ENCODE assay signal across 11 mouse cellular contexts in genomic region chr9:113793966-113794365, GRCm38 (mm10). TPM values are rescaled to one million over a fixed set of nuclear protein-coding genes. Genes with fewer than 3 reads are reported as not detected.
DNase-seq lines count a peak whose midpoint lies in the region; ATAC-seq and TF ChIP-seq lines count a peak whose summit lies in the region.
"Had no signal": no experiment of that assay in that cellular context is flagged by ENCODE, and none has a peak within 500 bp of the region (broad histone marks: within the 10 kb centered on the region; RNA-seq: fewer than 3 reads in every experiment).

No protein-coding gene starts in this region.

- peak overlapping the region; percentile 14; the same call in 1 of the 2 replicates for H3K4me3 ChIP-seq in heart, embryonic 15.5 days
- H3K4me3 ChIP-seq in bone marrow macrophage, adult 2 months (ENCODE audit: insufficient read depth, low read length) = peak overlapping the region; percentile 51
- H3K4me3 ChIP-seq in embryonic facial prominence, embryonic 15.5 days (replicated peaks) = no peak overlapping the region
- H3K4me3 ChIP-seq in limb, embryonic 13.5 days = no peak overlapping the region
- H3K4me3 ChIP-seq: myocyte had no signal

- H3K9me3 ChIP-seq in heart, embryonic 15.5 days (replicated peaks) = no peaks in the 10 kb centered on the region
- H3K9me3 ChIP-seq in embryonic facial prominence, embryonic 15.5 days (replicated peaks) = no peaks in the 10 kb centered on the region
- no peaks in the 10 kb centered on the region for H3K9me3 ChIP-seq in limb, embryonic 13.5 days
- H3K9me3 ChIP-seq: liver, embryonic 13.5 days had no signal

- H3K4me2 ChIP-seq in heart, embryonic 15.5 days = peak overlapping the region; percentile 66
- H3K4me2 ChIP-seq in embryonic facial prominence, embryonic 15.5 days (replicated peaks) = peak overlapping the region; percentile 54; the same call in 1 of the 2 replicates
- H3K4me2 ChIP-seq in limb, embryonic 13.5 days (replicated peaks) = peak overlapping the region; percentile 45

- H3K36me3 ChIP-seq in heart, embryonic 15.5 days = no peaks in the 10 kb centered on the region
- H3K36me3 ChIP-seq in embryonic facial prominence, embryonic 15.5 days = no peaks in the 10 kb centered on the region
- H3K36me3 ChIP-seq in limb, embryonic 13.5 days = no peaks in the 10 kb centered on the region
- H3K36me3 ChIP-seq: liver, embryonic 13.5 days had no signal

- H3K27me3 ChIP-seq in heart, embryonic 15.5 days = no peaks in the 10 kb centered on the region
- no peaks in the 10 kb centered on the region for H3K27me3 ChIP-seq in embryonic facial prominence, embryonic 15.5 days
- H3K27me3 ChIP-seq in limb, embryonic 13.5 days = no peaks in the 10 kb centered on the region
- H3K27me3 ChIP-seq: liver, embryonic 13.5 days had no signal

- WGBS in heart, embryonic 15.5 days = 77% methylated on average over 2 of the region's 2 CpGs
- 84% methylated on average over 2 of the region's 2 CpGs for WGBS in embryonic facial prominence, embryonic 15.5 days
- WGBS in limb, embryonic 13.5 days = 92% methylated on average over 2 of the region's 2 CpGs

- no peak overlapping the region for H3K27ac ChIP-seq in heart, embryonic 15.5 days
- no peak overlapping the region for H3K27ac ChIP-seq in bone marrow macrophage, adult 2 months (ENCODE audit: insufficient read depth, low read depth, low read length)
- H3K27ac ChIP-seq in embryonic facial prominence, embryonic 15.5 days (replicated peaks) = no peak overlapping the region
- no peak overlapping the region for H3K27ac ChIP-seq in limb, embryonic 13.5 days
- H3K27ac ChIP-seq: liver, embryonic 13.5 days had no signal

- intact Hi-C loops in heart, postnatal 14 days (cut with DNase I) = loop anchor here (5.0 kb wide), 1 partner anchor 47 kb away; no protein-coding TSS in a partner anchor
- intact Hi-C loops in gastrocnemius, postnatal 36 days (cut with DNase I) = no loop called here

- ATAC-seq in heart, embryonic 15.5 days (replicated peaks; ENCODE audit: insufficient number of reproducible peaks, insufficient read depth, low FRiP score, low read depth) = no peak
- ATAC-seq in embryonic facial prominence, embryonic 15.5 days (ENCODE audit: insufficient number of reproducible peaks, low FRiP score, low TSS enrichment, low read depth) = no peak
- ATAC-seq in limb, embryonic 13.5 days (ENCODE audit: low FRiP score, low read depth) = no peak

- H3K9ac ChIP-seq in heart, embryonic 15.5 days = no peak overlapping the region
- no peak overlapping the region for H3K9ac ChIP-seq in embryonic facial prominence, embryonic 15.5 days
- no peak overlapping the region for H3K9ac ChIP-seq in limb, embryonic 13.5 days

- no peak for TF ChIP-seq POLR2A in bone marrow macrophage, adult 2 months (IDR thresholded peaks at IDR 0.05; ENCODE audit: borderline replicate concordance, low read depth, low read length)

- no peak for DNase-seq in heart, postnatal 14 days
- no peak for DNase-seq in urinary bladder, adult 2 months (ENCODE audit: low spot score)
- no peak for DNase-seq in embryo, embryonic 11 days
- no peak for DNase-seq in gastrocnemius, postnatal 36 days
- DNase-seq: kidney, postnatal 14 days; liver, embryonic 13.5 days had no signal

- H3K4me1 ChIP-seq in heart, embryonic 15.5 days (replicated peaks) = peaks cover 15% of the 10 kb centered on the region
- peaks cover 16% of the 10 kb centered on the region for H3K4me1 ChIP-seq in bone marrow macrophage, adult 2 months (ENCODE audit: control insufficient read depth, insufficient read depth, low read length)
- 0 out of 2 replicates have a peak, but pooled peaks cover 8% of the 10 kb centered on the region for H3K4me1 ChIP-seq in embryonic facial prominence, embryonic 15.5 days
- H3K4me1 ChIP-seq in limb, embryonic 13.5 days = peaks cover 16% of the 10 kb centered on the region

- TF ChIP-seq CTCF in bone marrow macrophage, adult 2 months (IDR thresholded peaks at IDR 0.05; ENCODE audit: low read depth, low read length) = no peak

RNA-seq across cellular contexts. Expression of gene Clasp2, which starts 52.7 kb away (rescaled TPM):
- polyA plus RNA-seq in heart, embryonic 15.5 days (2015; fragmentation: Nextera tagmentation; extraction: Ambion mirVana) = 20.8 and 25.2 TPM in 2 replicates
- total RNA-seq in heart, postnatal 14 days (2021) = 10 to 100 TPM; 49.1 to 50.3 TPM
- polyA plus RNA-seq in bone marrow macrophage, adult 2 months (2012; ENCODE audit: insufficient read depth, insufficient read length, missing spikeins) = 44.6 and 50.5 TPM in 2 replicates
- 21.8 and 22.3 TPM in 2 replicates for polyA plus RNA-seq in embryonic facial prominence, embryonic 15.5 days (2015; fragmentation: Nextera tagmentation; extraction: Ambion mirVana)
- polyA plus RNA-seq in limb, embryonic 13.5 days (2015; fragmentation: Nextera tagmentation; extraction: Ambion mirVana) = 27.6 and 28.1 TPM in 2 replicates
- 12.0 and 15.6 TPM in 2 replicates for polyA plus RNA-seq in urinary bladder, adult 2 months (2012; rRNA removed)
- total RNA-seq in gastrocnemius, postnatal 36 days (2021) = 10 to 100 TPM; 38.9 to 46.2 TPM

Comparison
In these comparisons a context has a peak if more than half of its experiments do, and no peak if none do; other contexts are left out.
1. H3K4me3 ChIP-seq: peak in heart, embryonic 15.5 days (single experiment) and bone marrow macrophage, adult 2 months (single experiment); none in embryonic facial prominence, embryonic 15.5 days (single experiment) and limb, embryonic 13.5 days (single experiment).
2. Peak in every context shown above with its lines, with median percentiles within 50 percentile points of each other: H3K4me2 ChIP-seq.